Mouse (Mus musculus): Measurements from ENCODE around the gene Psg25. TPM values are rescaled to one million over a fixed set of nuclear protein-coding genes. Genes with fewer than 3 reads are reported as not detected.
"Not testable (repeated sequence)": the region's sequence is repeated elsewhere in the genome, so short reads cannot be mapped to it uniquely, and the experiment has no call there.

Psg25 gene
- polyA plus RNA-seq (2016; fragmentation: Nextera tagmentation; extraction: Ambion mirVana), result not detected in 2 replicates

DNA sequence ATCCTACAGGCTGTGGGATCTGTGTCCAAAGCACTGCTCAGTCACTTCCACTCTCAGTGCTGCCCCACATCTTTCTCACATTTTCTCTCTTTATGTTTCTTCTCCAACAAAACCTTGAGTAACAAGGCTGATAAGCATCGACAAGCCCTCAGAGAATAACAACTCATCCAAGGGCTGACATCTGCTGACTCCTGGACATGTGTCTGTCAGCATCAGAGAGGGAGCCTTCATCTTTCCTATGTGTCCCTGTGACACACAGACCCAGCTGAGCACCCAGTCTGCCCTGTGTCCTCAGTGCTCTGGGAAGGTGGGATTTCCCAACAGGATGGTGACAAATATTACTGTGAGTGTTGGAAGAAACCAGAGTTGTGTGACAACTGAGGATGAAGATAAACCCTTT is at the start of gene Psg25:
TSS of gene Psg25 (minus strand) at position 101 of the 400 bp plus-strand sequence.
- H3K27me3 ChIP-seq, result no peaks in the 10 kb centered on the region
- H3K4me1 ChIP-seq, result no peaks in the 10 kb centered on the region
- ATAC-seq (ENCODE audit: low FRiP score), result no peak
- H3K36me3 ChIP-seq, result no peaks in the 10 kb centered on the region
- WGBS, result 89% methylated on average over 1 of the region's 1 CpGs
- peaks cover 5% of the 10 kb centered on the region for H3K9me3 ChIP-seq (replicated peaks)
- no peak within 1 kb of the TSS for H3K4me3 ChIP-seq
- no peak within 1 kb of the TSS for H3K27ac ChIP-seq
- H3K9ac ChIP-seq, result no peak within 1 kb of the TSS; the same call in 1 of the 2 replicates
- no peak within 1 kb of the TSS for H3K4me2 ChIP-seq (replicated peaks)

- Histone ChIP-seq H3K4me1 (no peaks in the 10 kb centered on the region), H3K4me2 (replicated peaks) (no peak within 1 kb of the TSS), H3K27me3 (no peaks in the 10 kb centered on the region), H3K4me3 (no peak within 1 kb of the TSS), H3K9ac (no peak within 1 kb of the TSS), H3K36me3 (no peaks in the 10 kb centered on the region), H3K27ac (no peak within 1 kb of the TSS), H3K9me3 (replicated peaks) (0 out of 2 replicates have a peak, but pooled peaks cover 4% of the 10 kb centered on the region)
- no peak for ATAC-seq (ENCODE audit: low FRiP score)
- 88% methylated on average over 3 of the region's 3 CpGs for WGBS
These were observed 35.1 kb upstream of the Psg25 start, which contains the start of gene Psg27 for GRCm38 (mm10) chr7:18567205-18567604. Gene Psg27, minus strand, starts transcription at chr7:18567305.

DNA sequence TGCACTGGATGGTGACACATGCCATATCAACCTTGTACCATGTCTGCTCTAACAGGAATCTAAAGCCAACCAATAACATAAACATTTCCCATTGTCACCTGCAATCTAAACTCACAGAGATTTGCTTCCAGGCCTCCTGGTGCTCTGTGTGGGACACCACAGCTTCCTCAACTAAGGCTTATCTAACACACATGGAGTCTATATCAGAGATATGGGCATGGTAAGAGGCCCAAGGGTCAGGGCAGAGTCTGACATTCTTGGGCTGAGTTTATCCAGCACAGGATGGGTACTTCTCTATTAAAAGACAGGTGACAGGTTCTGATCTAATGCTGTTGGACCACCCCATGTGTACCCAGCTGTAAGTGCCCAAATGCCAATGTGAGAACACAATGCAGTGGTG is 27.8 kb upstream of the Psg25 start:
- Histone ChIP-seq H3K27ac (no peak overlapping the region), H3K4me2 (replicated peaks) (no peak overlapping the region), H3K4me3 (no peak overlapping the region), H3K9ac (no peak overlapping the region), H3K27me3 (no peaks in the 10 kb centered on the region), H3K9me3 (replicated peaks) (0 out of 2 replicates have a peak, but pooled peaks cover 12% of the 10 kb centered on the region), H3K4me1 (no peaks in the 10 kb centered on the region), H3K36me3 (no peaks in the 10 kb centered on the region)
- no peak for ATAC-seq (ENCODE audit: low FRiP score)

- not testable (repeated sequence) for H3K4me2 ChIP-seq (replicated peaks); H3K4me3 ChIP-seq; H3K36me3 ChIP-seq; H3K9ac ChIP-seq; H3K27ac ChIP-seq; H3K27me3 ChIP-seq; ATAC-seq (ENCODE audit: low FRiP score); H3K4me1 ChIP-seq
- 0 out of 2 replicates have a peak, but pooled peaks cover 11% of the 10 kb centered on the region for H3K9me3 ChIP-seq (replicated peaks)
- 83% methylated on average over 3 of the region's 3 CpGs for WGBS
These were observed 23.7 kb upstream of the Psg25 start for GRCm38 (mm10) chr7:18555751-18556150.

GRCm38 (mm10) chr7:18533420-18533819 is 1.4 kb upstream of the Psg25 start:
- no peaks in the 10 kb centered on the region for H3K4me1 ChIP-seq
- WGBS, result 55% methylated on average over 3 of the region's 3 CpGs
- ATAC-seq (ENCODE audit: low FRiP score), result no peak
- no peaks in the 10 kb centered on the region for H3K27me3 ChIP-seq
- H3K9me3 ChIP-seq (replicated peaks), result peaks cover 5% of the 10 kb centered on the region
- H3K4me2 ChIP-seq (replicated peaks), result no peak overlapping the region
- H3K4me3 ChIP-seq, result no peak overlapping the region
- H3K9ac ChIP-seq, result no peak overlapping the region
- H3K27ac ChIP-seq, result no peak overlapping the region
- H3K36me3 ChIP-seq, result no peaks in the 10 kb centered on the region

DNA sequence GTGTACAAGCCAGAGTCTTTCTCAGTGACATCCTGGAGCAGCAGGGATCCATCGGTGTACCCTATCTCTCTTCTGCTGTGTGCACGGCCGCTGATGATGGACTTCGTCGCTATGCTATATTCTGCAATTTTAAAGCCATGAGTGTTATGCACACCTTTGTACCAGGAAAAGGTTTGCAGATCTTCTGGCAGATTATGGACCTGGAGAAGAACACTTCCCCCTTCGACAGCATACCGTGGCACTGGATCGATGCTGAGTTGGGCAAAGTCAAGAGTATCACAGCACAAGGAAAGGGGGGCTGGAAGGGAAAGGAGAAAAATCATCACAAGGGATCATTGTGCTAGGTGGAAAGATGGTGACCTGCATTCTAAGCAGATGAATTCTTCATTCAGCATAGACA is 7.4 kb downstream of the Psg25 start:
- Histone ChIP-seq H3K27me3 (no peaks in the 10 kb centered on the region), H3K4me2 (replicated peaks) (no peak overlapping the region), H3K4me3 (no peak overlapping the region), H3K27ac (no peak overlapping the region), H3K9ac (no peak overlapping the region), H3K9me3 (replicated peaks) (no peaks in the 10 kb centered on the region; the same call in 1 of the 2 replicates), H3K36me3 (no peaks in the 10 kb centered on the region), H3K4me1 (no peaks in the 10 kb centered on the region)
- no peak for ATAC-seq (ENCODE audit: low FRiP score)
- WGBS, result 94% methylated on average over 8 of the region's 8 CpGs

- H3K27me3 ChIP-seq; ATAC-seq (ENCODE audit: low FRiP score); H3K4me3 ChIP-seq; H3K36me3 ChIP-seq; H3K4me2 ChIP-seq (replicated peaks); H3K9me3 ChIP-seq (replicated peaks); H3K27ac ChIP-seq; H3K9ac ChIP-seq; H3K4me1 ChIP-seq: not testable (repeated sequence)
These were observed 19.2 kb downstream of the Psg25 start for GRCm38 (mm10) chr7:18512848-18513247.

- H3K9me3 ChIP-seq (replicated peaks); H3K27me3 ChIP-seq; H3K27ac ChIP-seq; H3K4me1 ChIP-seq; H3K9ac ChIP-seq; H3K4me3 ChIP-seq; H3K4me2 ChIP-seq (replicated peaks); ATAC-seq (ENCODE audit: low FRiP score); H3K36me3 ChIP-seq: not testable (repeated sequence)
- WGBS, result 52% methylated on average over 2 of the region's 2 CpGs
These were observed 19.7 kb downstream of the Psg25 start for GRCm38 (mm10) chr7:18512417-18512816.

- no peak for ATAC-seq (ENCODE audit: low FRiP score)
- H3K9ac ChIP-seq, result no peak overlapping the region
- no peak overlapping the region for H3K4me2 ChIP-seq (replicated peaks)
- no peaks in the 10 kb centered on the region for H3K36me3 ChIP-seq
- H3K4me3 ChIP-seq, result no peak overlapping the region
- H3K27me3 ChIP-seq, result no peaks in the 10 kb centered on the region
- no peak overlapping the region for H3K27ac ChIP-seq
- WGBS, result 9% methylated on average over 9 of the region's 9 CpGs
- H3K4me1 ChIP-seq, result no peaks in the 10 kb centered on the region
- no peaks in the 10 kb centered on the region; the same call in 1 of the 2 replicates for H3K9me3 ChIP-seq (replicated peaks)
These were observed 20.6 kb downstream of the Psg25 start for GRCm38 (mm10) chr7:18511479-18511878.

GRCm38 (mm10) chr7:18484077-18484476 is 48.0 kb downstream of the Psg25 start, which contains the start of gene Psg26:
Gene Psg26, minus strand, starts transcription at chr7:18484177.
- no peaks in the 10 kb centered on the region for H3K27me3 ChIP-seq
- 70% methylated on average over 1 of the region's 1 CpGs for WGBS
- no peak within 1 kb of the TSS for H3K4me3 ChIP-seq
- H3K4me1 ChIP-seq, result no peaks in the 10 kb centered on the region
- no peak within 1 kb of the TSS for H3K9ac ChIP-seq
- peaks cover 32% of the 10 kb centered on the region for H3K9me3 ChIP-seq (replicated peaks)
- H3K36me3 ChIP-seq, result no peaks in the 10 kb centered on the region
- H3K4me2 ChIP-seq (replicated peaks), result no peak within 1 kb of the TSS
- ATAC-seq (ENCODE audit: low FRiP score), result no peak
- H3K27ac ChIP-seq, result no peak within 1 kb of the TSS

Other genes starting within 250 kb of the Psg25 start
- not detected in 2 replicates for gene Psg18, start 177.3 kb downstream of the Psg25 start, polyA plus RNA-seq (2016; fragmentation: Nextera tagmentation; extraction: Ambion mirVana)
- not detected in 2 replicates for gene Psg28, start 100.2 kb downstream of the Psg25 start, polyA plus RNA-seq (2016; fragmentation: Nextera tagmentation; extraction: Ambion mirVana)
- gene Psg26, start 48.1 kb downstream of the Psg25 start, polyA plus RNA-seq (2016; fragmentation: Nextera tagmentation; extraction: Ambion mirVana), result not detected in 2 replicates
- gene Psg27, start 35.0 kb upstream of the Psg25 start, polyA plus RNA-seq (2016; fragmentation: Nextera tagmentation; extraction: Ambion mirVana), result not detected in 2 replicates
- gene Psg23, start 84.2 kb upstream of the Psg25 start, polyA plus RNA-seq (2016; fragmentation: Nextera tagmentation; extraction: Ambion mirVana), result not detected in 2 replicates
- not detected in 2 replicates for gene Psg21, start 124.5 kb upstream of the Psg25 start, polyA plus RNA-seq (2016; fragmentation: Nextera tagmentation; extraction: Ambion mirVana)
- not detected in 2 replicates for gene Psg20, start 153.9 kb upstream of the Psg25 start, polyA plus RNA-seq (2016; fragmentation: Nextera tagmentation; extraction: Ambion mirVana)
- not detected in 2 replicates for gene Psg22, start 185.8 kb upstream of the Psg25 start, polyA plus RNA-seq (2016; fragmentation: Nextera tagmentation; extraction: Ambion mirVana)

Data from hindbrain, embryonic 12.5 days (tissue).